Mouse (Mus musculus) urinary bladder, adult 2 months (tissue): Measurements from ENCODE around the gene Rap1b. TPM values are rescaled to one million over a fixed set of nuclear protein-coding genes. Genes with fewer than 3 reads are reported as not detected.

Experiments
- DNase-seq: peaks from one replicate; pipeline ENCODE4 v3.0.0; 2022; ENCODE audit warnings: low spot score
- polyA plus RNA-seq: library from polyadenylated mRNA; depleted of rRNA; stranded (reverse); fragments of >200 nt; gene quantifications from 2 replicates; pipeline ENCODE4 v1.2.3, GENCODE M21; 2012; rRNA removed

The Rap1b gene
- polyA plus RNA-seq, 1 experiment: 114 TPM

- no peak for DNase-seq
These were observed 75.3 kb downstream of the Rap1b start for GRCm38 (mm10) chr10:117770286-117771130.

GRCm38 (mm10) chr10:117769541-117770285 lies 76.1 kb downstream of the Rap1b start:
- DNase-seq: no peak

GRCm38 (mm10) chr10:117768141-117768440 lies 77.7 kb downstream of the Rap1b start:
- DNase-seq: no peak

GRCm38 (mm10) chr10:117767286-117768140 lies 78.3 kb downstream of the Rap1b start:
- no peak for DNase-seq

- no peak for DNase-seq
These were observed 79.0 kb downstream of the Rap1b start for GRCm38 (mm10) chr10:117766896-117767160.

GRCm38 (mm10) chr10:117766111-117766895 lies 79.5 kb downstream of the Rap1b start:
- DNase-seq: no peak

GRCm38 (mm10) chr10:117765116-117765894 lies 80.5 kb downstream of the Rap1b start:
- DNase-seq: no peak

GRCm38 (mm10) chr10:117764598-117764997 lies 81.2 kb downstream of the Rap1b start:
- DNase-seq: no peak

Other genes with a start within 250 kb of the Rap1b start
- gene Cpm, start 216.5 kb downstream of the Rap1b start, polyA plus RNA-seq: 3.8 and 4.1 TPM in 2 replicates
- gene Mdm2, start 135.3 kb downstream of the Rap1b start, polyA plus RNA-seq: 65.3 and 70.2 TPM in 2 replicates
- 12.1 and 12.4 TPM in 2 replicates for gene Slc35e3, start 99.7 kb downstream of the Rap1b start, polyA plus RNA-seq
- 14.1 and 17.5 TPM in 2 replicates for gene Nup107, start 53.3 kb downstream of the Rap1b start, polyA plus RNA-seq